Mouse (Mus musculus) G1E (cell line): Measurements from ENCODE around the gene Nemf. TPM values are rescaled to one million over a fixed set of nuclear protein-coding genes. Genes with fewer than 3 reads are reported as not detected.
"Not testable (repeated sequence)": the region's sequence is repeated elsewhere in the genome, so short reads cannot be mapped to it uniquely, and the experiment has no call there.

ENCODE experiments used
- ATAC-seq: 2 replicates; pipeline ENCODE4 v1.8.0; 2016; ENCODE audit warnings: mild to moderate bottlenecking; ENCODE audit not compliant: insufficient number of reproducible peaks, poor library complexity, low FRiP score, severe bottlenecking; ENCODE audit errors: extremely low read depth
- DNase-seq: peaks from one replicate; pipeline ENCODE4 v3.0.0; 2012; ENCODE audit warnings: low spot score
- H3K27me3 ChIP-seq: 2 replicates; pipeline ENCODE4 v1.6.1; 2012; ENCODE audit warnings: mild to moderate bottlenecking, low read length, inconsistent platforms; ENCODE audit not compliant: insufficient read depth
- H3K36me3 ChIP-seq: replicated peaks from 2 replicates; pipeline ENCODE3; 2012; ENCODE audit warnings: mild to moderate bottlenecking, inconsistent platforms
- H3K4me1 ChIP-seq: 2 replicates; pipeline ENCODE4 v1.6.1; 2012; ENCODE audit warnings: low read depth, low read length, inconsistent platforms, mixed read lengths; ENCODE audit not compliant: insufficient read depth
- H3K4me3 ChIP-seq: 2 replicates; pipeline ENCODE4 v1.5.1; 2012; ENCODE audit warnings: low read depth, mild to moderate bottlenecking, inconsistent platforms, low read length, moderate library complexity, mixed read lengths
- H3K9me3 ChIP-seq: replicated peaks from 2 replicates; pipeline ENCODE4 v1.6.1; 2012; ENCODE audit warnings: inconsistent platforms
- CTCF ChIP-seq: IDR thresholded peaks from 2 replicates; pipeline ENCODE4 v1.5.1; 2012; ENCODE audit warnings: low read depth, low read length, inconsistent platforms, mixed read lengths
- GATA1 ChIP-seq: IDR thresholded peaks from 2 replicates; pipeline ENCODE4 v1.6.1; 2012; ENCODE audit warnings: borderline replicate concordance, low read length, inconsistent platforms, mixed read lengths
- GATA2 ChIP-seq: IDR thresholded peaks from 2 replicates; pipeline ENCODE4 v1.6.1; 2012; ENCODE audit warnings: low read depth, low read length, inconsistent platforms, borderline replicate concordance
- POLR2AphosphoS5 ChIP-seq: IDR thresholded peaks from 2 replicates; pipeline ENCODE4 v1.6.1; 2012; ENCODE audit warnings: low read depth, low read length, inconsistent platforms; ENCODE audit not compliant: insufficient replicate concordance
- TAL1 ChIP-seq: conservative IDR thresholded peaks from 2 replicates; pipeline ENCODE4 v1.6.1; 2012; ENCODE audit warnings: low read depth, low read length, inconsistent platforms, mixed read lengths
- polyA plus RNA-seq: library from polyadenylated mRNA; stranded (reverse); fragments of >175 nt; gene quantifications from 2 replicates; pipeline ENCODE4 v1.2.3, GENCODE M21; 2012
- total RNA-seq, 2 experiments: library from RNA; stranded (forward) in 1 of 2; stranded (reverse) in 1 of 2; fragments of 200-1000 nt in 1 of 2; fragments of >200 nt in 1 of 2; fragmentation: Nextera tagmentation in 1 of 2; gene quantifications; 2 replicates each; pipeline ENCODE4 v1.2.3; 2014 to 2017

The Nemf gene
- total and polyA plus RNA-seq, 3 experiments: 4.9 to 150 (median 128) TPM

GRCm38 (mm10) chr12:69384606-69385005, 27.6 kb upstream of the Nemf start:
- no peak for TF ChIP-seq CTCF
- no peak for TF ChIP-seq POLR2AphosphoS5
- no peak for TF ChIP-seq GATA1
- no peak for TF ChIP-seq TAL1
- no peak for ATAC-seq
- H3K9me3 ChIP-seq: no peaks in the 10 kb centered on the region
- no peak for DNase-seq
- peaks cover 30% of the 10 kb centered on the region for H3K4me1 ChIP-seq
- H3K4me3 ChIP-seq: no peak overlapping the region
- peaks cover 3% of the 10 kb centered on the region; the same call in 1 of the 2 replicates for H3K27me3 ChIP-seq
- H3K36me3 ChIP-seq: peaks cover 18% of the 10 kb centered on the region

GRCm38 (mm10) chr12:69382880-69383279, 25.9 kb upstream of the Nemf start:
- ATAC-seq (peak; percentile 72), DNase-seq (peak; percentile 30)
- peaks cover 35% of the 10 kb centered on the region for H3K36me3 ChIP-seq
- no peaks in the 10 kb centered on the region for H3K9me3 ChIP-seq
- no peaks in the 10 kb centered on the region for H3K27me3 ChIP-seq
- no peak overlapping the region for H3K4me3 ChIP-seq
- H3K4me1 ChIP-seq: peaks cover 32% of the 10 kb centered on the region
- no peak for TF ChIP-seq POLR2AphosphoS5
- TF ChIP-seq TAL1: no peak
- TF ChIP-seq GATA1: no peak
- TF ChIP-seq CTCF: no peak
- TF ChIP-seq GATA2: no peak

DNA sequence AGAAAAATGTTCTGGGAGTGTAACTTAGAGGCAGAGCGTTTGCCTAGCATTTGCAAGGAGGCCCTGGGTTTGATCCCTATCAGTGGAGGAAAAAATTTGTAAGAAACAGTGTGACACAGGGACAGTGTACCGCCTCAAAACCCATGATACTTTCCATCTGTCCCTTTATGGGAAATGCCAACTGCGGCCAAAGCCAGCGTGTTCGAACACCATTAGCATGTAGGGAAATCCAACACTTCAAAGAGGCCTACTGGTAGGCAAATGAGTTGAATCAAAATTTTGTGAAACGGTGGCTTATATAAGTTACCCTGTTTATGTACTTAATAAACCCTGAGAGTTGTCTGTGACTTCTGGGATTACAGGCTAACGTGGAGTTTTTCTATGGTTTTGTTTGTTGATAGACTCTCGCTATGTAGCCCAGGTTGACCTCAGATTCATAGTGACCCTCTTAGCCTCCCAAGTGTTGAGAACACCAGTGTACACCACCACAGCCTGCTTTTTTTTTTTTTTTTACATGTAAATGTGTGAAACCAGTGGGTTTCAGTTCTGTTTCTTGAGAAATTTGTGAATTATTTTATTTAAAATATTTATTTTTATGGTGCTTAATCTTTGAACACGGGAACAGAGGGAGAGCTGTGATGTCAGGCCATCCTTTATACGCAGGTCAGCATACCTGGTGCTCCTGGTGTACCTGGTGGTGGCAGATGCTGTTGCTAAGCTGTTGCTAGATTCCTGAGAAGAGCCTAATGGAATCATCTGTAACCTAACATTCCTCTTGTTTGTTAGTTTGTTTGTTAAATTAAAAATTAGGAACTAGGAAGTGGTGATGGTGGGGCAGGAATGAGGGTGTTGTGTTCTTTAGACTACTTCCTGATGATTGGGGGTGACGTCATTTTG, 21.8 kb upstream of the Nemf start:
- TF ChIP-seq CTCF (no peak), GATA2 (no peak), TAL1 (no peak), GATA1 (no peak), POLR2AphosphoS5 (no peak)
- DNase-seq: no peak
- Histone ChIP-seq H3K4me3 (no peak overlapping the region), H3K4me1 (peaks cover 36% of the 10 kb centered on the region), H3K27me3 (no peaks in the 10 kb centered on the region), H3K36me3 (peaks cover 53% of the 10 kb centered on the region), H3K9me3 (no peaks in the 10 kb centered on the region)
- no peak for ATAC-seq

- DNase-seq, H3K9me3 ChIP-seq, H3K4me3 ChIP-seq, H3K27me3 ChIP-seq, ATAC-seq: not testable (repeated sequence)
- H3K36me3 ChIP-seq: peaks cover 65% of the 10 kb centered on the region
- H3K4me1 ChIP-seq: peaks cover 28% of the 10 kb centered on the region
These were observed 20.7 kb upstream of the Nemf start for GRCm38 (mm10) chr12:69377636-69378035.

GRCm38 (mm10) chr12:69377188-69377587, 20.2 kb upstream of the Nemf start:
- ATAC-seq: no peak
- Histone ChIP-seq H3K9me3 (no peaks in the 10 kb centered on the region), H3K4me1 (peaks cover 25% of the 10 kb centered on the region), H3K36me3 (peaks cover 65% of the 10 kb centered on the region), H3K4me3 (no peak overlapping the region), H3K27me3 (no peaks in the 10 kb centered on the region)
- TF ChIP-seq GATA1: no peak
- no peak for TF ChIP-seq CTCF
- TF ChIP-seq POLR2AphosphoS5: no peak
- TF ChIP-seq GATA2: no peak
- no peak for TF ChIP-seq TAL1
- no peak for DNase-seq

- no peaks in the 10 kb centered on the region for H3K27me3 ChIP-seq
- no peak for DNase-seq
- peak overlapping the region; percentile 20; the same call in 1 of the 2 replicates for H3K4me3 ChIP-seq
- TF ChIP-seq CTCF (no peak), POLR2AphosphoS5 (no peak), GATA1 (no peak), GATA2 (no peak), TAL1 (no peak)
- H3K36me3 ChIP-seq: peaks cover 58% of the 10 kb centered on the region
- ATAC-seq: no peak
- peaks cover 28% of the 10 kb centered on the region for H3K4me1 ChIP-seq
- no peaks in the 10 kb centered on the region for H3K9me3 ChIP-seq
These were observed 19.2 kb upstream of the Nemf start for GRCm38 (mm10) chr12:69376132-69376531.
